Mouse (Mus musculus) midbrain, embryonic 16.5 days (tissue): ENCODE data around the gene Slc22a19. TPM values are rescaled to one million over a fixed set of nuclear protein-coding genes. Genes with fewer than 3 reads are reported as not detected.
"Not testable (repeated sequence)": the region's sequence is repeated elsewhere in the genome, so short reads cannot be mapped to it uniquely, and the experiment has no call there.

Experiments used
- ATAC-seq: fragments of 200-750 bp; cut with Nextera tagmentation; 2 replicates; pipeline ENCODE4 v1.8.0; 2017; ENCODE audit warnings: moderate TSS enrichment
- H3K27ac ChIP-seq: fragments of 300-500 bp; sonication (generic); 2 replicates; pipeline ENCODE4 v1.5.1; 2014; ENCODE audit warnings: mild to moderate bottlenecking, low read length, mixed read lengths
- H3K27me3 ChIP-seq: fragments of 300-500 bp; sonication (generic); 2 replicates; pipeline ENCODE4 v1.6.1; 2014; ENCODE audit warnings: low read depth, low read length, mixed read lengths; ENCODE audit not compliant: control insufficient read depth, insufficient read depth
- H3K36me3 ChIP-seq: fragments of 300-500 bp; sonication (generic); 2 replicates; pipeline ENCODE4 v1.6.1; 2014; ENCODE audit warnings: mild to moderate bottlenecking, low read length, moderate library complexity, mixed read lengths; ENCODE audit not compliant: control insufficient read depth, insufficient read depth
- H3K4me1 ChIP-seq: fragments of 300-500 bp; sonication (generic); 2 replicates; pipeline ENCODE4 v1.6.1; 2014; ENCODE audit warnings: mild to moderate bottlenecking, low read length, mixed read lengths; ENCODE audit not compliant: control insufficient read depth, insufficient read depth
- H3K4me2 ChIP-seq: fragments of 300-500 bp; sonication (generic); 2 replicates; pipeline ENCODE4 v1.6.1; 2014; ENCODE audit warnings: mild to moderate bottlenecking, low read length, mixed read lengths
- H3K4me3 ChIP-seq: fragments of 300-500 bp; sonication (generic); 2 replicates; pipeline ENCODE4 v1.5.1; 2014; ENCODE audit warnings: low read depth, mild to moderate bottlenecking, low read length, moderate library complexity, mixed read lengths
- H3K9ac ChIP-seq: fragments of 300-500 bp; sonication (generic); 2 replicates; pipeline ENCODE4 v1.6.1; 2014; ENCODE audit warnings: low read depth, low read length, mixed read lengths
- H3K9me3 ChIP-seq: fragments of 300-500 bp; sonication (generic); replicated peaks from 2 replicates; pipeline ENCODE4 v1.6.1; 2014; ENCODE audit warnings: mild to moderate bottlenecking, low read length, mixed read lengths; ENCODE audit not compliant: control insufficient read depth, poor library complexity, severe bottlenecking
- WGBS: fragments of 180-500 bp; shearing (Covaris S2); extraction: QIAGEN DNeasy Blood & Tissue Kit; methylation state at CpG from one replicate; pipeline ENCODE4 v1.1.7; 2014; 5-methylcytosine and 5-hydroxymethylcytosine counted together
- polyA plus RNA-seq: library from polyadenylated mRNA; unstranded; fragments of >200 nt; fragmentation: Nextera tagmentation; extraction: Ambion mirVana; gene quantifications from 2 replicates; pipeline ENCODE4 v1.2.1, GENCODE M21; 2015

Slc22a19 gene
- 0.14 TPM in 1 of 2 replicates, not detected in the other for polyA plus RNA-seq

DNA sequence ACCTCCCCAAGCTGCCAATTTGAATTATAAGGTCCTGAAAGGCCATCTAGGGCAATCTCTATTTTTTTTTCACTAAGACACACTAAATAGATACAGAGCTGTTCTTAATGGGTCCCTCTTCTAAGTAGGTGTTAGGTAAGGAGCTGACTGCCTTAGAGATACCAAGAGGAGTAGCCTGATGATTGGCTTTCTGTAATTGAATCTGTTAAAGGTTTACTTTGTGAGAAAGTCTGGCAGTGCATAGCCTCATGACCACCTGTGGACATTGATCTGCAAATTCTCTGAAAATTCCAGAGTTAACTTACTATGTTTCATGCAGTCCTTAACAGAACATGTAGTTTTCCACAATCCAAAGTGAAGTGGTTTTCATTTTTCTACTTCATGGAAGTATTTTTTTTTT, at the start of gene Slc22a19:
Gene Slc22a19, minus strand, starts transcription at position 163 of the 400 bp plus-strand sequence.
- Histone ChIP-seq H3K36me3 (no peaks in the 10 kb centered on the region), H3K9ac (no peak within 1 kb of the TSS), H3K27me3 (no peaks in the 10 kb centered on the region), H3K4me3 (no peak within 1 kb of the TSS), H3K9me3 (no peaks in the 10 kb centered on the region), H3K27ac (no peak within 1 kb of the TSS), H3K4me2 (no peak within 1 kb of the TSS), H3K4me1 (no peaks in the 10 kb centered on the region)
- no peak for ATAC-seq

DNA sequence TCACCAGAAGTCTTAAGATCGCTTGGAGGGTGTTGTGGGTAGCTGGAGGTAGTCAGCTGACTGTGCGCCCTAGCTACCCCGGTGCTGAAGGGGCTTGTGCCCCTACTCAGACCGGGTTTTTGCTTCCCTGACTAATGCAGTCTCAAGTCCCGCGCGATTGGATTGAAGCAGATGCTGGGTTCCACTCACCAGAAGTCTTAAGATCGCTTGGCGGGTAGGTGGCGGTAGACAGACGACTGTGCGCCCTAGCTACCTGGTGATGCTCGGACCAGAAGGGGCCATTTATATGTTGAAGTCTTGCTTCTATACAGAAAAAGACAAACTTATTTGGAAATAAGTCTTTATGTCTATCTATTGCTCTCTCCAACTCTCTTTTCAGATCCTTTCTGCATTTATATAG, 42.3 kb upstream of the Slc22a19 start:
- H3K4me1 ChIP-seq, H3K4me2 ChIP-seq, H3K36me3 ChIP-seq, ATAC-seq, H3K27ac ChIP-seq, H3K4me3 ChIP-seq, H3K9ac ChIP-seq, H3K9me3 ChIP-seq, H3K27me3 ChIP-seq: not testable (repeated sequence)
- 72% methylated on average over 13 of the region's 13 CpGs for WGBS

DNA sequence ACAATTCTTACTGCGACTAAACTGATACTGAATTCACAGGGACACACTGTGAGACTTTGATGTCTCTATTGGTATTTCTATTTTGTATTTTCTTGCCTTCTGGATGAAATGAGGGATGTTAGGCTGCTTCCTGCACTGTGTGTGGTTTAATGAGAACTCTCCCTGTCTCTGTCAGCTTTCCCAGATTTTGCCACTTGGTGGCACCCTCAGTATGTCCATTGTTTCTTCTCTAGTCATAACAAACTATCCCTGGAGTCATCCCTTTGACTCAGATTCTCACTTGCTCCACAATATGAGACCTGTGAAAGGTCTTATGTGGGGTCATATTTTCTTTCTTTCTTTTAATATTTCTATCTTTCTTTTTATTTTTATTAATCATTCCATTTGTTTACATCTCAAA, 18.4 kb upstream of the Slc22a19 start:
- no peaks in the 10 kb centered on the region for H3K36me3 ChIP-seq
- H3K27ac ChIP-seq, result no peak overlapping the region
- H3K27me3 ChIP-seq, result no peaks in the 10 kb centered on the region
- H3K9me3 ChIP-seq, result no peaks in the 10 kb centered on the region
- no peak overlapping the region for H3K9ac ChIP-seq
- no peaks in the 10 kb centered on the region for H3K4me1 ChIP-seq
- ATAC-seq, result no peak
- 30% methylated on average over 1 of the region's 1 CpGs for WGBS
- H3K4me3 ChIP-seq, result no peak overlapping the region
- H3K4me2 ChIP-seq, result no peak overlapping the region

GRCm38 (mm10) chr19:7693104-7693503, 18.0 kb downstream of the Slc22a19 start:
- H3K27ac ChIP-seq, H3K9ac ChIP-seq, H3K4me2 ChIP-seq, H3K4me1 ChIP-seq, H3K4me3 ChIP-seq, ATAC-seq, H3K9me3 ChIP-seq, H3K27me3 ChIP-seq, H3K36me3 ChIP-seq: not testable (repeated sequence)
- 81% methylated on average over 3 of the region's 3 CpGs for WGBS

- Histone ChIP-seq H3K4me3 (no peak overlapping the region), H3K27ac (no peak overlapping the region), H3K27me3 (no peaks in the 10 kb centered on the region), H3K9ac (no peak overlapping the region), H3K36me3 (no peaks in the 10 kb centered on the region), H3K4me1 (no peaks in the 10 kb centered on the region), H3K4me2 (no peak overlapping the region), H3K9me3 (no peaks in the 10 kb centered on the region)
- no peak for ATAC-seq
- WGBS, result 85% methylated on average over 2 of the region's 2 CpGs
Measured at GRCm38 (mm10) chr19:7691259-7691658, 19.9 kb downstream of the Slc22a19 start.

DNA sequence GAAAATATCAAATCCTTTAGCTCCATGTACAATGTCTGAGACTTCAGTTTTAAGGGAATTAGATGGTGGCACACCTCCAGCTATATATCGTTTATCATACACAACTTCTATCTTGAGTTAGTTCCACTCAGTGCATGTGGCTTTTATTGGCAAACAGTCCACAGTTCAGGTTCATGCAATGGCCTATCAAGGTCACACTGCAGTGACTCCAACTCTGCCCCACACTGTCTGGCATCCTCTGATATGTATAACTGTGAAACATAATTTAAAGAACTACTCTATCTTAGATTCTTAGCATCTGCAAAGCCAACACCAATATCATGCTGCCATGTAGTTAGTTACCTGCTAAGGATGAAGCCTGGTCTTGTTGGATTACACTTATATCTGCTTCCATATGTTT, 23.1 kb downstream of the Slc22a19 start:
- Histone ChIP-seq H3K27ac (no peak overlapping the region), H3K27me3 (no peaks in the 10 kb centered on the region), H3K4me3 (no peak overlapping the region), H3K4me2 (no peak overlapping the region), H3K9me3 (no peaks in the 10 kb centered on the region), H3K4me1 (no peaks in the 10 kb centered on the region), H3K36me3 (no peaks in the 10 kb centered on the region), H3K9ac (no peak overlapping the region)
- WGBS, result 92% methylated on average over 1 of the region's 1 CpGs
- no peak for ATAC-seq

- ATAC-seq, result no peak
- no peak overlapping the region for H3K27ac ChIP-seq
- H3K4me1 ChIP-seq, result no peaks in the 10 kb centered on the region
- no peak overlapping the region for H3K4me3 ChIP-seq
- H3K4me2 ChIP-seq, result no peak overlapping the region
- no peaks in the 10 kb centered on the region for H3K36me3 ChIP-seq
- no peaks in the 10 kb centered on the region for H3K9me3 ChIP-seq
- H3K27me3 ChIP-seq, result no peaks in the 10 kb centered on the region
- WGBS, result 9% methylated on average over 1 of the region's 1 CpGs
- H3K9ac ChIP-seq, result no peak overlapping the region
Measured at GRCm38 (mm10) chr19:7672033-7672432, 39.1 kb downstream of the Slc22a19 start.

DNA sequence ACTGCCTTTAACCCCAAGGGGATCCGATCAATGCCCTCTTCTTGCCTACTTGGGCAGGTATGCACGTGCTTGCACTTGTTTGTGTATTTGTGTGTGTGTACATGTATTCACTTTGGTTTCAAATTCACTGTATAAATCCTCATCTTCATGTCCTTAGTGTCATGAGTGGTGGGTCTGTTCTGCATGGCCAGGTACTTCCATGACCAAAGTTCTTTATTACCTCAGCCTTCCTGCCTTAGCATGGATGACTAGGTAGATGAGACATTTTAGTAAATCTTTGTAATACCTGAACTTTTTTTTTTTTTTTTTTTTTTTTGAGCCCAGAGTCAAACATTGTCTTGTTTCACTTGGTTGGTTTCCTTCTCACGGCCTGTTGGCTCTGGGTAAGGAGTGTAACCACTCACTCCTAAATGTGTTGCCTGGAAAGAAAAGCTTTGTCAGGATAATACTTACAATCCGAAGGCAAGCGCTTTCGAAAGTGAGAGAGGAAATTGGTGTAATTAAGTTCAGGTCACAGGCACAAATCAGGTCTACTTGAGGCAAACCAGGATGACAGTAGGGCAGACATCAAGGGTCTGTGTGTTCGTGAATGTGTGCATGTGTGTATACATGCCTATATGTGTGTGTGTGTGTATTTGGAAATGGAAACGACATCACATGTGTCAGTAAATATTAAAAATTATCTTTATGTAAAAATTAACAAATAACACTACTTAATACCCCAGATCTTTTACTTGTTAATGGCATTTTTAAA, 62.0 kb downstream of the Slc22a19 start:
- WGBS, result 85% methylated on average over 8 of the region's 8 CpGs
- no peak overlapping the region for H3K4me2 ChIP-seq
- H3K4me1 ChIP-seq, result no peaks in the 10 kb centered on the region
- H3K36me3 ChIP-seq, result no peaks in the 10 kb centered on the region
- no peaks in the 10 kb centered on the region for H3K9me3 ChIP-seq
- no peak overlapping the region for H3K27ac ChIP-seq
- H3K9ac ChIP-seq, result no peak overlapping the region
- H3K4me3 ChIP-seq, result no peak overlapping the region
- no peak for ATAC-seq
- H3K27me3 ChIP-seq, result no peaks in the 10 kb centered on the region

- no peak for ATAC-seq
- Histone ChIP-seq H3K27me3 (no peaks in the 10 kb centered on the region), H3K9me3 (no peaks in the 10 kb centered on the region), H3K4me3 (no peak overlapping the region), H3K4me2 (no peak overlapping the region), H3K36me3 (no peaks in the 10 kb centered on the region), H3K9ac (no peak overlapping the region), H3K4me1 (no peaks in the 10 kb centered on the region), H3K27ac (no peak overlapping the region)
- WGBS, result 80% methylated on average over 1 of the region's 1 CpGs
Measured at GRCm38 (mm10) chr19:7633786-7634185, 77.3 kb downstream of the Slc22a19 start.
